Mouse (Mus musculus) limb, embryonic 14.5 days (tissue): Measurements from ENCODE around the gene Myo1d. TPM values are rescaled to one million over a fixed set of nuclear protein-coding genes. Genes with fewer than 3 reads are reported as not detected.
"Not testable (repeated sequence)": the region's sequence is repeated elsewhere in the genome, so short reads cannot be mapped to it uniquely, and the experiment has no call there.

ENCODE experiments used
- ATAC-seq: fragments of 200-750 bp; cut with Nextera tagmentation; 2 replicates; pipeline ENCODE4 v1.8.0; 2017; ENCODE audit warnings: low read depth, moderate number of reproducible peaks, moderate TSS enrichment; ENCODE audit not compliant: low FRiP score
- DNase-seq: peaks from one replicate; pipeline ENCODE4 v3.0.0-alpha.2; 2015; ENCODE audit warnings: low spot score
- H3K27ac ChIP-seq: fragments of 300-500 bp; sonication (generic); replicated peaks from 2 replicates; pipeline ENCODE4 v1.5.1; 2014; ENCODE audit warnings: low read depth, mild to moderate bottlenecking, low read length, moderate library complexity, mixed read lengths
- H3K27me3 ChIP-seq: fragments of 300-500 bp; sonication (generic); 2 replicates; pipeline ENCODE4 v1.6.1; 2014; ENCODE audit warnings: low read length, mixed read lengths; ENCODE audit not compliant: control insufficient read depth, insufficient read depth
- H3K36me3 ChIP-seq: fragments of 300-500 bp; sonication (generic); 2 replicates; pipeline ENCODE4 v1.6.1; 2014; ENCODE audit warnings: mild to moderate bottlenecking, low read length, moderate library complexity, mixed read lengths; ENCODE audit not compliant: control insufficient read depth, insufficient read depth
- H3K4me1 ChIP-seq: fragments of 300-500 bp; sonication (generic); 2 replicates; pipeline ENCODE4 v1.6.1; 2014; ENCODE audit warnings: antibody characterized with exemption, low read length, mixed read lengths; ENCODE audit not compliant: control insufficient read depth, insufficient read depth
- H3K4me2 ChIP-seq: fragments of 300-500 bp; sonication (generic); replicated peaks from 2 replicates; pipeline ENCODE4 v1.6.1; 2014; ENCODE audit warnings: low read depth, mild to moderate bottlenecking, low read length, moderate library complexity; ENCODE audit not compliant: severe bottlenecking
- H3K4me3 ChIP-seq: fragments of 300-500 bp; sonication (generic); replicated peaks from 2 replicates; pipeline ENCODE4 v1.5.1; 2014; ENCODE audit warnings: low read length
- H3K9ac ChIP-seq: fragments of 300-500 bp; sonication (generic); 2 replicates; pipeline ENCODE4 v1.6.1; 2014; ENCODE audit warnings: mild to moderate bottlenecking, low read depth, low read length, moderate library complexity; ENCODE audit not compliant: severe bottlenecking
- H3K9me3 ChIP-seq: fragments of 300-500 bp; sonication (generic); 2 replicates; pipeline ENCODE4 v1.6.1; 2016; ENCODE audit warnings: low read length; ENCODE audit not compliant: control insufficient read depth
- POLR2A ChIP-seq: fragments of 200-500 bp; IDR thresholded peaks from 2 replicates; pipeline ENCODE4 v1.8.0; 2012; ENCODE audit warnings: inconsistent platforms, mild to moderate bottlenecking, moderate library complexity, borderline replicate concordance; ENCODE audit not compliant: insufficient read depth, insufficient read length; ENCODE audit errors: extremely low read depth
- WGBS: fragments of 180-500 bp; shearing (Covaris S2); extraction: QIAGEN DNeasy Blood & Tissue Kit; methylation state at CpG from one replicate; pipeline ENCODE4 v1.1.7; 2014; 5-methylcytosine and 5-hydroxymethylcytosine counted together
- polyA plus RNA-seq, 2 experiments: library from polyadenylated mRNA; depleted of rRNA in 1 of 2; stranded (reverse) in 1 of 2; unstranded in 1 of 2; fragments of >200 nt; fragmentation: Nextera tagmentation in 1 of 2; extraction: Ambion mirVana in 1 of 2; gene quantifications; 2 replicates each; pipeline versions ENCODE4 v1.2.1 to v1.2.3; 2012 to 2014

Gene Myo1d
- polyA plus RNA-seq, 2 experiments, result 6.6 to 8.3 TPM

GRCm38 (mm10) chr11:80471836-80472605 is 307.8 kb downstream of the Myo1d start:
- WGBS, result 86% methylated on average over 16 of the region's 16 CpGs
- ATAC-seq, result no peak
- peaks cover 65% of the 10 kb centered on the region for H3K36me3 ChIP-seq

GRCm38 (mm10) chr11:80463605-80464130 is 316.2 kb downstream of the Myo1d start:
- peaks cover 86% of the 10 kb centered on the region for H3K36me3 ChIP-seq
- WGBS, result 88% methylated on average over 4 of the region's 4 CpGs
- not testable (repeated sequence) for ATAC-seq

More at GRCm38 (mm10) chr11:80471836-80472605, 307.8 kb downstream of the Myo1d start:
- Histone ChIP-seq H3K4me1 (0 out of 2 replicates have a peak, but pooled peaks cover 2% of the 10 kb centered on the region), H3K4me2 (no peak overlapping the region), H3K27me3 (no peaks in the 10 kb centered on the region), H3K9ac (no peak overlapping the region), H3K4me3 (no peak overlapping the region), H3K27ac (no peak overlapping the region), H3K9me3 (no peaks in the 10 kb centered on the region)
- no peak for DNase-seq
- TF ChIP-seq POLR2A, result no peak

DNA sequence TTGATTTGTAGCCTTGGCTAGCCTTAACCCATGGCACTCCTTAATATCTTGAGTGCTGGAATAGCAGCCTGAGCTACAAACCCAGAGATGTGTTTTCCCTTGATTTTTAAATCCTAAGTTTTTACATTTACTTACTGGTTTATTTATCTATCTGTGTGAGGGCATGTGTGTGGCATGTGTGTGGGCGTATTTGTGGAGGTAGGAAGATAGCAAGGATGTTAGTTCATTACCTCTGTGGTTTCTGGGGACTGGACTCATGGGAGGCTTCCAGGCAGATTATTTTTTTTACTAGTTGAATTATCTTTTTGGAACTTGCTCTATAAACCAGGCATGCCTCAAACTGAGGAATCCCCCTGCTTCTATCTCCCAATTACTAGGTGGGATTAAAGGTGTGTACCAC is 326.6 kb downstream of the Myo1d start:
- no peak for TF ChIP-seq POLR2A
- no peaks in the 10 kb centered on the region for H3K4me1 ChIP-seq
- H3K4me2 ChIP-seq, result no peak overlapping the region
- ATAC-seq, result no peak
- no peak overlapping the region for H3K27ac ChIP-seq
- no peaks in the 10 kb centered on the region for H3K9me3 ChIP-seq
- peaks cover 59% of the 10 kb centered on the region for H3K36me3 ChIP-seq
- no peak for DNase-seq
- H3K4me3 ChIP-seq, result no peak overlapping the region
- H3K9ac ChIP-seq, result no peak overlapping the region
- WGBS, result 100% methylated on average over 1 of the region's 1 CpGs
- no peaks in the 10 kb centered on the region for H3K27me3 ChIP-seq

More at GRCm38 (mm10) chr11:80463605-80464130, 316.2 kb downstream of the Myo1d start:
- not testable (repeated sequence) for H3K27ac ChIP-seq, H3K9ac ChIP-seq, DNase-seq, H3K4me1 ChIP-seq, H3K9me3 ChIP-seq, H3K4me2 ChIP-seq, H3K27me3 ChIP-seq, H3K4me3 ChIP-seq

- ATAC-seq (no peak), DNase-seq (no peak)
- H3K27me3 ChIP-seq, result no peaks in the 10 kb centered on the region
- H3K9me3 ChIP-seq, result no peaks in the 10 kb centered on the region
- H3K4me2 ChIP-seq, result no peak overlapping the region
- H3K4me1 ChIP-seq, result no peaks in the 10 kb centered on the region
- H3K36me3 ChIP-seq, result peaks cover 58% of the 10 kb centered on the region
- H3K9ac ChIP-seq, result no peak overlapping the region
- no peak for TF ChIP-seq POLR2A
- WGBS, result 93% methylated on average over 3 of the region's 3 CpGs
- no peak overlapping the region for H3K4me3 ChIP-seq
- no peak overlapping the region for H3K27ac ChIP-seq
Observed at GRCm38 (mm10) chr11:80452242-80452641, 327.6 kb downstream of the Myo1d start.

DNA sequence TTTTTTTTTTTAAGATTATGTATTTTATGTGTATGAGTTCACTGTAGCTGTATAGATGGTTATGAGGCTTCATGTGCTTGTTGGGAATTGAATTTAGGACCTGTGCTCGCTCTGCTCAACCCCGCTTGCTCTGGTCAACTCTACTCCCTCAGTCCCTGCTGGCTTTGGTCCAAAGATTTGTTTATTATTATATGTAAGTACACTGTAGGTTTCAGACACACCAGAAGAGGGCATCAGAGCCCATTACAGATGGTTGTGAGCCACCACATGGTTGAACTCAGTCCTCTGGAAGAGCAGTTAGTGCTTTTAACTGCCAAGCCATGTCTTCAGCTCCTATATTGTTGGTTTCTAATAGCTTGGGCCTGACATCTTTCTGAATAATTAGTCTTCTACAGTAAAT is 330.0 kb downstream of the Myo1d start:
- H3K4me1 ChIP-seq, result no peaks in the 10 kb centered on the region
- DNase-seq, result peak; percentile 6
- WGBS, result 86% methylated on average over 2 of the region's 2 CpGs
- H3K36me3 ChIP-seq, result peaks cover 60% of the 10 kb centered on the region
- H3K9me3 ChIP-seq, result no peaks in the 10 kb centered on the region
- H3K4me2 ChIP-seq, result no peak overlapping the region
- TF ChIP-seq POLR2A, result no peak
- H3K27ac ChIP-seq, result no peak overlapping the region
- H3K27me3 ChIP-seq, result no peaks in the 10 kb centered on the region
- H3K9ac ChIP-seq, result no peak overlapping the region
- H3K4me3 ChIP-seq, result no peak overlapping the region
- ATAC-seq, result no peak

DNA sequence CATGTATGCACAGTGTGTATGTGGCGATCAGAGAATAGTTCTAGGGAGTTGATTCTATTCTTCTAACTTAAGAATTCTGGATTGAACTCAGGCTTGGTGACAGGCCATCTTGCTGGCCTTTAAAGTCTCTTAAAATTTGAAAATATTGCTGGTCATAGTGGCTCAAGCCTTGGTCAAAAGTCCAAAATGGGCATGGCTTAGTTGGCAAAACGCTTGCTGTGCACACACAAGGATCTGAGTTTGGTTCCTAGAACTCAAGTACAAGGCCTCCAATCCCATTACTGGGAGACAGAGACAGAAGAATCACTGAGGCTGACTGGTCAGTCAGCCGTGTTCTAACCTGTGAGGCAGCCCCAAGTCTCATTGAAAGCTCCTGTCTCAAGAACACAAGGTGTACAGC is 332.9 kb downstream of the Myo1d start:
- H3K27me3 ChIP-seq, result no peaks in the 10 kb centered on the region
- H3K4me1 ChIP-seq, result no peaks in the 10 kb centered on the region
- WGBS, result 90% methylated on average over 3 of the region's 3 CpGs
- H3K4me3 ChIP-seq, result no peak overlapping the region
- peaks cover 61% of the 10 kb centered on the region for H3K36me3 ChIP-seq
- H3K4me2 ChIP-seq, result no peak overlapping the region
- H3K9ac ChIP-seq, result no peak overlapping the region
- no peaks in the 10 kb centered on the region for H3K9me3 ChIP-seq
- H3K27ac ChIP-seq, result no peak overlapping the region
- TF ChIP-seq POLR2A, result no peak
- no peak for ATAC-seq
- no peak for DNase-seq

Other genes with a start within 250 kb of the Myo1d start
- gene Tmem98, start 30.1 kb upstream of the Myo1d start, polyA plus RNA-seq (2012; rRNA removed), result 59.2 and 79.9 TPM in 2 replicates
- gene Tmem98, start 30.1 kb upstream of the Myo1d start, polyA plus RNA-seq (2014; fragmentation: Nextera tagmentation; extraction: Ambion mirVana), result 68.4 and 83.4 TPM in 2 replicates
- not detected in 2 replicates for gene Spaca3, start 78.3 kb upstream of the Myo1d start, polyA plus RNA-seq (2012; rRNA removed)
- gene Spaca3, start 78.3 kb upstream of the Myo1d start, polyA plus RNA-seq (2014; fragmentation: Nextera tagmentation; extraction: Ambion mirVana), result not detected in 2 replicates